In the genomic region with DNA sequence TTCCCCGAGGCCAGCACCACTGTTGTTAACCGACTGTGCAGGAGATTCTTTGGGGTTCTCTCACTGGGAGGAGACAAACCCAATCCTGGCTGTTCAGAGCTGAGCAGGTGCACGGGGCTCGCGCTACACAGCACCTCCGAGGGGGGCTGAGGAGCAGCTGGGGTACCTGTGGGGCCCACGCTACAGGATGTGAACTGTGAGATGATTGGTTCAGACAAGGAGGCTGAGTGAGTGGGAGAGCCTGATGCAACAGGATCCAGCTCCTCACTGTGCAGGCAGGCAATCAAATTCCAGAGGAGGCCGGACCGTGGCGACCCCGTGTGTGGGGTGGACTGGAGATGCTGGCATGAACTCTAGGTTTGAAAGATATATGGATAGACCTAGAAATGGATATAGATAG, we compare ENCODE assay signal across 21 mouse cellular contexts. TPM values are rescaled to one million over a fixed set of nuclear protein-coding genes. Genes with fewer than 3 reads are reported as not detected.
DNase-seq lines count a peak whose midpoint lies in the region; ATAC-seq and TF ChIP-seq lines count a peak whose summit lies in the region.
"Had no signal": no experiment of that assay in that cellular context is flagged by ENCODE, and none has a peak within 500 bp of the region (broad histone marks: within the 10 kb centered on the region; RNA-seq: fewer than 3 reads in every experiment).

No protein-coding gene starts in this region.

- TF ChIP-seq CTCF in hindbrain, postnatal 0 days (IDR thresholded peaks at IDR 0.05; ENCODE audit: low read depth): no peak

- H3K9me3 ChIP-seq in hindbrain, embryonic 13.5 days: no peaks in the 10 kb centered on the region
- no peaks in the 10 kb centered on the region for H3K9me3 ChIP-seq in hindbrain, embryonic 16.5 days (ENCODE audit: control insufficient read depth, low read length)
- no peaks in the 10 kb centered on the region for H3K9me3 ChIP-seq in hindbrain, postnatal 0 days (ENCODE audit: low read length)
- H3K9me3 ChIP-seq: liver, embryonic 12.5 days had no signal

- no peak overlapping the region for H3K4me2 ChIP-seq in hindbrain, embryonic 13.5 days
- no peak overlapping the region for H3K4me2 ChIP-seq in hindbrain, embryonic 16.5 days (ENCODE audit: low read length)
- no peak overlapping the region for H3K4me2 ChIP-seq in hindbrain, postnatal 0 days (ENCODE audit: low read depth, low read length)
- H3K4me2 ChIP-seq: liver, embryonic 12.5 days had no signal

- no peak overlapping the region for H3K9ac ChIP-seq in hindbrain, embryonic 13.5 days
- H3K9ac ChIP-seq in hindbrain, embryonic 16.5 days (ENCODE audit: low read depth, low read length): no peak overlapping the region
- no peak overlapping the region for H3K9ac ChIP-seq in hindbrain, postnatal 0 days (replicated peaks; ENCODE audit: low read length)
- H3K9ac ChIP-seq: liver, embryonic 12.5 days had no signal

- peak; percentile 13; the same call in 1 of the 2 replicates for ATAC-seq in hindbrain, embryonic 13.5 days (ENCODE audit: low FRiP score)
- no peak for ATAC-seq in hindbrain, embryonic 16.5 days
- 0 out of 2 replicates have a peak, but pooled peaks have one; percentile 18 for ATAC-seq in hindbrain, postnatal 0 days
- no peak for ATAC-seq in inflammation-experienced regulatory T-cells, adult 6 months
- ATAC-seq: intestine, postnatal 0 days; liver, embryonic 12.5 days had no signal

- no peak overlapping the region for H3K4me3 ChIP-seq in hindbrain, embryonic 13.5 days
- H3K4me3 ChIP-seq in hindbrain, embryonic 16.5 days (ENCODE audit: low read length): no peak overlapping the region
- H3K4me3 ChIP-seq in hindbrain, postnatal 0 days (ENCODE audit: low read length): no peak overlapping the region
- H3K4me3 ChIP-seq: liver, embryonic 12.5 days; megakaryocyte, embryonic 14.5 days had no signal

- H3K36me3 ChIP-seq in hindbrain, embryonic 13.5 days: no peaks in the 10 kb centered on the region
- no peaks in the 10 kb centered on the region for H3K36me3 ChIP-seq in hindbrain, embryonic 16.5 days (ENCODE audit: control insufficient read depth, insufficient read depth, low read length)
- H3K36me3 ChIP-seq in hindbrain, postnatal 0 days (ENCODE audit: insufficient read depth, low read length): no peaks in the 10 kb centered on the region
- H3K36me3 ChIP-seq: liver, embryonic 12.5 days had no signal

- no peak overlapping the region for H3K27ac ChIP-seq in hindbrain, embryonic 13.5 days
- H3K27ac ChIP-seq in hindbrain, embryonic 16.5 days (ENCODE audit: low read depth, low read length): no peak overlapping the region
- no peak overlapping the region for H3K27ac ChIP-seq in hindbrain, postnatal 0 days
- H3K27ac ChIP-seq: liver, embryonic 12.5 days had no signal

- peak; percentile 22 for DNase-seq in retina, embryonic 14.5 days (ENCODE audit: low spot score)
- DNase-seq in retina, postnatal 1 day: no peak
- no peak for DNase-seq in hindbrain, postnatal 0 days (ENCODE audit: low spot score)
- peak; percentile 68 for DNase-seq in thymus, postnatal 25 days
- DNase-seq: cerebellum, adult 18-20 months; heart, postnatal 14 days had no signal

- WGBS in hindbrain, embryonic 13.5 days: 49% methylated on average over 11 of the region's 11 CpGs
- WGBS in hindbrain, embryonic 16.5 days: 54% methylated on average over 11 of the region's 11 CpGs
- WGBS in hindbrain, postnatal 0 days: 49% methylated on average over 11 of the region's 11 CpGs

- H3K4me1 ChIP-seq in hindbrain, embryonic 13.5 days (replicated peaks): 0 out of 2 replicates have a peak, but pooled peaks cover 3% of the 10 kb centered on the region
- no peaks in the 10 kb centered on the region for H3K4me1 ChIP-seq in hindbrain, embryonic 16.5 days (ENCODE audit: control insufficient read depth, insufficient read depth, low read depth, low read length)
- no peaks in the 10 kb centered on the region for H3K4me1 ChIP-seq in hindbrain, postnatal 0 days (ENCODE audit: insufficient read depth, low read length)

- no peaks in the 10 kb centered on the region for H3K27me3 ChIP-seq in hindbrain, embryonic 13.5 days
- H3K27me3 ChIP-seq in hindbrain, embryonic 16.5 days (replicated peaks; ENCODE audit: control insufficient read depth, insufficient read depth, low read length): no peaks in the 10 kb centered on the region
- no peaks in the 10 kb centered on the region for H3K27me3 ChIP-seq in hindbrain, postnatal 0 days (ENCODE audit: insufficient read depth, low read length)
- H3K27me3 ChIP-seq: CH12.LX; megakaryocyte, embryonic 14.5 days had no signal

RNA-seq across cellular contexts. Expression of a gene that starts 17.7 kb away (rescaled TPM):
- polyA plus RNA-seq in hindbrain, embryonic 13.5 days (2015; fragmentation: Nextera tagmentation; extraction: Ambion mirVana): 23.0 and 23.4 TPM in 2 replicates
- 41.2 and 42.5 TPM in 2 replicates for polyA plus RNA-seq in hindbrain, embryonic 16.5 days (2015; fragmentation: Nextera tagmentation; extraction: Ambion mirVana)
- total RNA-seq in hindbrain, postnatal 0 days (2014; rRNA removed): 69.0 and 73.9 TPM in 2 replicates
- 34.1 and 35.7 TPM in 2 replicates for polyA plus RNA-seq in hindbrain, postnatal 0 days (2015; fragmentation: Nextera tagmentation; extraction: Ambion mirVana)
- polyA plus RNA-seq in inflammation-experienced regulatory T-cells, adult 6 months (2017; shearing (Covaris generic)): 10 to 100 TPM; 13.4 to 31.0 (median 14.1) TPM

RNA-seq across cellular contexts. Expression of a gene that starts 21.0 kb away (rescaled TPM):
- polyA plus RNA-seq in hindbrain, embryonic 13.5 days (2015; fragmentation: Nextera tagmentation; extraction: Ambion mirVana): 51.7 and 54.3 TPM in 2 replicates
- polyA plus RNA-seq in hindbrain, embryonic 16.5 days (2015; fragmentation: Nextera tagmentation; extraction: Ambion mirVana): 72.4 and 81.3 TPM in 2 replicates
- total RNA-seq in hindbrain, postnatal 0 days (2014; rRNA removed): 13.9 and 20.7 TPM in 2 replicates
- 62.3 and 64.9 TPM in 2 replicates for polyA plus RNA-seq in hindbrain, postnatal 0 days (2015; fragmentation: Nextera tagmentation; extraction: Ambion mirVana)
- polyA plus RNA-seq in inflammation-experienced regulatory T-cells, adult 6 months (2017; shearing (Covaris generic)): 1 to 10 TPM; 4.7 to 6.9 (median 6.2) TPM

RNA-seq across cellular contexts. Expression of a gene that starts 21.1 kb away (rescaled TPM):
- polyA plus RNA-seq in hindbrain, embryonic 13.5 days (2015; fragmentation: Nextera tagmentation; extraction: Ambion mirVana): 11.5 and 12.2 TPM in 2 replicates
- polyA plus RNA-seq in hindbrain, embryonic 16.5 days (2015; fragmentation: Nextera tagmentation; extraction: Ambion mirVana): 9.9 and 11.8 TPM in 2 replicates
- total RNA-seq in hindbrain, postnatal 0 days (2014; rRNA removed): 4.3 and 7.1 TPM in 2 replicates
- polyA plus RNA-seq in hindbrain, postnatal 0 days (2015; fragmentation: Nextera tagmentation; extraction: Ambion mirVana): 11.2 and 12.2 TPM in 2 replicates
- polyA plus RNA-seq in inflammation-experienced regulatory T-cells, adult 6 months (2017; shearing (Covaris generic)): 10 to 100 TPM in 1 of 3 experiments, 1 to 10 TPM in 2; 7.7 to 10.5 (median 9.7) TPM

RNA-seq across cellular contexts. Expression of a gene that starts 35.1 kb away (rescaled TPM):
- polyA plus RNA-seq in hindbrain, embryonic 13.5 days (2015; fragmentation: Nextera tagmentation; extraction: Ambion mirVana): not detected in 2 replicates
- polyA plus RNA-seq in hindbrain, embryonic 16.5 days (2015; fragmentation: Nextera tagmentation; extraction: Ambion mirVana): not detected in 2 replicates
- total RNA-seq in hindbrain, postnatal 0 days (2014; rRNA removed): not detected in 2 replicates
- polyA plus RNA-seq in hindbrain, postnatal 0 days (2015; fragmentation: Nextera tagmentation; extraction: Ambion mirVana): not detected in 2 replicates
- not detected for polyA plus RNA-seq in inflammation-experienced regulatory T-cells, adult 6 months (2017; shearing (Covaris generic))
- total RNA-seq: adrenal gland, adult 18-20 months; CH12.LX; heart, postnatal 14 days; layer of hippocampus, postnatal 10 days; left cerebral cortex, postnatal 25 days had no signal
- polyA plus RNA-seq: brain, embryonic 14.5 days; gonadal fat pad, adult 2 months; intestine, postnatal 0 days; lung, embryonic 16.5 days; neural tube, embryonic 11.5 days; small intestine, adult 2 months had no signal

RNA-seq across cellular contexts. Expression of a gene that starts 35.2 kb away (rescaled TPM):
- polyA plus RNA-seq in hindbrain, embryonic 13.5 days (2015; fragmentation: Nextera tagmentation; extraction: Ambion mirVana): 53.2 and 55.3 TPM in 2 replicates
- polyA plus RNA-seq in hindbrain, embryonic 16.5 days (2015; fragmentation: Nextera tagmentation; extraction: Ambion mirVana): 38.7 and 45.2 TPM in 2 replicates
- 10.2 and 10.8 TPM in 2 replicates for total RNA-seq in hindbrain, postnatal 0 days (2014; rRNA removed)
- polyA plus RNA-seq in hindbrain, postnatal 0 days (2015; fragmentation: Nextera tagmentation; extraction: Ambion mirVana): 31.4 and 33.9 TPM in 2 replicates
- 10 to 100 TPM; 25.6 to 36.4 (median 26.0) TPM for polyA plus RNA-seq in inflammation-experienced regulatory T-cells, adult 6 months (2017; shearing (Covaris generic))

Comparison
In these comparisons a context has a peak if more than half of its experiments do, and no peak if none do; other contexts are left out.
1. ATAC-seq: peak in hindbrain, embryonic 13.5 days (single experiment) and hindbrain, postnatal 0 days (single experiment); none in hindbrain, embryonic 16.5 days (single experiment) and inflammation-experienced regulatory T-cells, adult 6 months (single experiment).
2. DNase-seq: peak in retina, embryonic 14.5 days (single experiment) and thymus, postnatal 25 days (single experiment); none in retina, postnatal 1 day (single experiment) and hindbrain, postnatal 0 days (single experiment).